11 mouse cellular contexts compared by ENCODE assay signal in the genomic region with DNA sequence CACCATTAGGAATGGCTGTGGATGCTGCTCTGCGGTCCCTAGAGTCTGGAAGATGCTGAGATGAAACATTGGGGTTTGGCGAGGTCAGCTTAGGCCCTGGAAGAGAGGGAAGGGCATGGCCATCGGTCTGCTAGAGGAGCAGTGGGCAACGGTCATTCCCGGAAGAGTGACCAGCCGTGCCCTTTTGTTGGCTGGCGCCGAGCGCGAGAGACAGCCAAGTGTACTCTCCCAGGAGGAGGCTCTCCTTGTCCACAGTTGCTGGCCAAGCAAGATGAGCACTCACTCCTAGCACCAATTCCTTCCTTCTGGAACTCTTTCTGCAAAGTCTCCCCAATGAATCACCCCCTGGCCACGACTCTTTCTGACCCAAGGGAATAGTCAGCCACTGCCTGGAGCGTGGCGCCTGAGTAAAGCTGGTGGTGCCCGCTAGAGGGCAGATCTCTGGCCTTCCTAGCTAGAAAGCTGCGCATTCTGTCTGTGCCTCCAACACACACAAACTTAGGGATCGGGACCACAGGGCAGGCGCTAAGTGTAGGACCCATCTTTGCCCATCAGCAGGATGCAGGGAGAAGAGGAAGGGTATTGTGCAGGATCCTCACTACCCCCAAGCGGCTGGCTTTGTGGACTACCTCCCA. TPM values are rescaled to one million over a fixed set of nuclear protein-coding genes. Genes with fewer than 3 reads are reported as not detected.
A peak's percentile ranks its signal among the peaks of the same experiment; 100 is the strongest.
DNase-seq lines count a peak whose midpoint lies in the region; ATAC-seq and TF ChIP-seq lines count a peak whose summit lies in the region.
"Had no signal": no experiment of that assay in that cellular context is flagged by ENCODE, and none has a peak within 500 bp of the region (broad histone marks: within the 10 kb centered on the region; RNA-seq: fewer than 3 reads in every experiment).

No protein-coding gene starts in this region.

- peak; percentile 58 for ATAC-seq in stomach, postnatal 0 days (ENCODE audit: low FRiP score, low TSS enrichment)

- 54% methylated on average over 18 of the region's 18 CpGs for WGBS in stomach, postnatal 0 days

- TF ChIP-seq EP300 in stomach, postnatal 0 days (optimal IDR thresholded peaks at IDR 0.05) = no peak

- no peak overlapping the region for H3K4me3 ChIP-seq in stomach, postnatal 0 days (ENCODE audit: low read depth, low read length)
- H3K4me3 ChIP-seq: heart, embryonic 15.5 days; liver, embryonic 15.5 days had no signal

- peak; percentile 36 to 42 for DNase-seq in cerebellum, postnatal 10 days
- no peak for DNase-seq in cerebellum, adult 8-10 months
- DNase-seq in thymus, postnatal 25 days = peak; percentile 6
- no peak for DNase-seq in thymus, postnatal 0 days (ENCODE audit: low spot score)
- DNase-seq in kidney, postnatal 10 days = peak; percentile 41
- DNase-seq in stomach, postnatal 0 days (ENCODE audit: low spot score) = peak; percentile 62
- no peak for DNase-seq in gastrocnemius, postnatal 10 days
- no peak for DNase-seq in urinary bladder, adult 2 months (ENCODE audit: low spot score)
- DNase-seq: cerebellum, adult 9-11 months had no signal

- no peaks in the 10 kb centered on the region for H3K9me3 ChIP-seq in stomach, postnatal 0 days (ENCODE audit: control insufficient read depth, low read length)
- H3K9me3 ChIP-seq: heart, embryonic 15.5 days; liver, embryonic 15.5 days had no signal

- TF ChIP-seq CTCF in stomach, postnatal 0 days (IDR thresholded peaks at IDR 0.05; ENCODE audit: low read depth) = peak; percentile 69

- H3K4me2 ChIP-seq in stomach, postnatal 0 days (replicated peaks; ENCODE audit: low read depth) = no peak overlapping the region
- H3K4me2 ChIP-seq: heart, embryonic 15.5 days; liver, embryonic 15.5 days had no signal

- H3K27ac ChIP-seq in stomach, postnatal 0 days (replicated peaks) = no peak overlapping the region
- H3K27ac ChIP-seq: heart, embryonic 15.5 days; liver, embryonic 15.5 days had no signal

- no peaks in the 10 kb centered on the region for H3K4me1 ChIP-seq in stomach, postnatal 0 days (replicated peaks; ENCODE audit: control insufficient read depth, insufficient read depth)
- H3K4me1 ChIP-seq: liver, embryonic 15.5 days had no signal

- no peaks in the 10 kb centered on the region; the same call in 1 of the 2 replicates for H3K27me3 ChIP-seq in stomach, postnatal 0 days (ENCODE audit: control insufficient read depth, insufficient read depth, low read length)

- H3K9ac ChIP-seq in stomach, postnatal 0 days (ENCODE audit: low read length) = no peak overlapping the region
- H3K9ac ChIP-seq: heart, embryonic 15.5 days; liver, embryonic 15.5 days had no signal

- H3K36me3 ChIP-seq in stomach, postnatal 0 days (ENCODE audit: control insufficient read depth, insufficient read depth, low read length) = no peaks in the 10 kb centered on the region
- H3K36me3 ChIP-seq: heart, embryonic 15.5 days; liver, embryonic 15.5 days had no signal

RNA-seq across cellular contexts. Expression of gene Fitm2, which starts 7.9 kb away (rescaled TPM):
- polyA plus RNA-seq in thymus, postnatal 0 days (2015; fragmentation: Nextera tagmentation; extraction: Ambion mirVana) = 5.5 and 5.7 TPM in 2 replicates
- 11.2 TPM in 2 replicates for polyA plus RNA-seq in stomach, postnatal 0 days (2015; fragmentation: Nextera tagmentation; extraction: Ambion mirVana)
- 10 to 100 TPM; 32.0 to 35.5 TPM for total RNA-seq in gastrocnemius, postnatal 10 days (2021)
- 4.7 and 7.0 TPM in 2 replicates for polyA plus RNA-seq in urinary bladder, adult 2 months (2012; rRNA removed)

RNA-seq across cellular contexts. Expression of gene R3hdml, which starts 11.8 kb away (rescaled TPM):
- polyA plus RNA-seq in thymus, postnatal 0 days (2015; fragmentation: Nextera tagmentation; extraction: Ambion mirVana) = 0.19 and 0.21 TPM in 2 replicates
- 0.23 and 0.40 TPM in 2 replicates for polyA plus RNA-seq in stomach, postnatal 0 days (2015; fragmentation: Nextera tagmentation; extraction: Ambion mirVana)
- not detected for total RNA-seq in gastrocnemius, postnatal 10 days (2021)
- not detected in 2 replicates for polyA plus RNA-seq in urinary bladder, adult 2 months (2012; rRNA removed)
- polyA plus RNA-seq: heart, embryonic 15.5 days; liver, embryonic 15.5 days had no signal

RNA-seq across cellular contexts. Expression of gene Hnf4a, which starts 26.3 kb away (rescaled TPM):
- polyA plus RNA-seq in thymus, postnatal 0 days (2015; fragmentation: Nextera tagmentation; extraction: Ambion mirVana) = 1.2 and 1.3 TPM in 2 replicates
- 24.2 and 27.7 TPM in 2 replicates for polyA plus RNA-seq in stomach, postnatal 0 days (2015; fragmentation: Nextera tagmentation; extraction: Ambion mirVana)
- under 1 TPM in 1 of 2 experiments, not detected in 1; 0.23 TPM for total RNA-seq in gastrocnemius, postnatal 10 days (2021)
- 0.22 and 0.51 TPM in 2 replicates for polyA plus RNA-seq in urinary bladder, adult 2 months (2012; rRNA removed)
- polyA plus RNA-seq: heart, embryonic 15.5 days had no signal

RNA-seq across cellular contexts. Expression of gene Gdap1l1, which starts 42.0 kb away (rescaled TPM):
- polyA plus RNA-seq in thymus, postnatal 0 days (2015; fragmentation: Nextera tagmentation; extraction: Ambion mirVana) = 0.41 and 0.44 TPM in 2 replicates
- 1.9 and 2.7 TPM in 2 replicates for polyA plus RNA-seq in stomach, postnatal 0 days (2015; fragmentation: Nextera tagmentation; extraction: Ambion mirVana)
- total RNA-seq in gastrocnemius, postnatal 10 days (2021) = under 1 TPM; 0.14 to 0.34 TPM
- polyA plus RNA-seq in urinary bladder, adult 2 months (2012; rRNA removed) = 0.30 and 0.44 TPM in 2 replicates

RNA-seq across cellular contexts. Expression of gene Oser1, which starts 55.8 kb away (rescaled TPM):
- polyA plus RNA-seq in thymus, postnatal 0 days (2015; fragmentation: Nextera tagmentation; extraction: Ambion mirVana) = 86.6 and 89.2 TPM in 2 replicates
- polyA plus RNA-seq in stomach, postnatal 0 days (2015; fragmentation: Nextera tagmentation; extraction: Ambion mirVana) = 79.8 and 81.4 TPM in 2 replicates
- 10 to 100 TPM; 23.6 to 26.5 TPM for total RNA-seq in gastrocnemius, postnatal 10 days (2021)
- 34.7 and 36.7 TPM in 2 replicates for polyA plus RNA-seq in urinary bladder, adult 2 months (2012; rRNA removed)

Comparison
In these comparisons a context has a peak if more than half of its experiments do, and no peak if none do; other contexts are left out.
1. DNase-seq: peak in cerebellum, postnatal 10 days (2 of 2), thymus, postnatal 25 days (single experiment), kidney, postnatal 10 days (single experiment) and stomach, postnatal 0 days (single experiment); none in cerebellum, adult 8-10 months (single experiment), thymus, postnatal 0 days (single experiment), gastrocnemius, postnatal 10 days (single experiment) and urinary bladder, adult 2 months (single experiment).
2. RNA of gene Hnf4a, which starts 26.3 kb away (polyA plus RNA-seq): 24.2 to 27.7 TPM in stomach, postnatal 0 days; 1.2 to 1.3 TPM in thymus, postnatal 0 days and 0.22 to 0.51 TPM in urinary bladder, adult 2 months; every median in the first group is over 10 times any median in the second.